Mouse (Mus musculus) embryonic facial prominence, embryonic 13.5 days (tissue): ENCODE results near the gene 4933412E24Rik. TPM values are rescaled to one million over a fixed set of nuclear protein-coding genes. Genes with fewer than 3 reads are reported as not detected.

Experiments
- ATAC-seq: fragments of 200-750 bp; cut with Nextera tagmentation; 2 replicates; pipeline ENCODE4 v1.8.0; 2017; ENCODE audit warnings: low read depth; ENCODE audit not compliant: insufficient number of reproducible peaks, insufficient read depth, low FRiP score, low TSS enrichment
- H3K27ac ChIP-seq: fragments of 300-500 bp; sonication (generic); 2 replicates; pipeline ENCODE4 v1.5.1; 2015; ENCODE audit warnings: moderate library complexity, mild to moderate bottlenecking, inconsistent platforms
- H3K27me3 ChIP-seq: fragments of 300-500 bp; sonication (generic); 2 replicates; pipeline ENCODE4 v1.6.1; 2015; ENCODE audit warnings: mild to moderate bottlenecking, inconsistent platforms
- H3K36me3 ChIP-seq: fragments of 300-500 bp; sonication (generic); 2 replicates; pipeline ENCODE4 v1.6.1; 2015; ENCODE audit warnings: mild to moderate bottlenecking, inconsistent platforms
- H3K4me1 ChIP-seq: fragments of 300-500 bp; sonication (generic); 2 replicates; pipeline ENCODE4 v1.6.1; 2015; ENCODE audit warnings: inconsistent platforms
- H3K4me2 ChIP-seq: fragments of 300-500 bp; sonication (generic); 2 replicates; pipeline ENCODE4 v1.6.1; 2015; ENCODE audit warnings: moderate library complexity, mild to moderate bottlenecking, inconsistent platforms
- H3K4me3 ChIP-seq: fragments of 300-500 bp; sonication (generic); 2 replicates; pipeline ENCODE4 v1.5.1; 2015; ENCODE audit warnings: mild to moderate bottlenecking, inconsistent platforms
- H3K9ac ChIP-seq: fragments of 300-500 bp; sonication (generic); 2 replicates; pipeline ENCODE4 v1.6.1; 2015; ENCODE audit warnings: mild to moderate bottlenecking, inconsistent platforms
- H3K9me3 ChIP-seq: fragments of 300-500 bp; sonication (generic); 2 replicates; pipeline ENCODE4 v1.6.1; 2016; ENCODE audit warnings: inconsistent platforms
- WGBS: fragments of 180-500 bp; shearing (Covaris S2); methylation state at CpG from one replicate; pipeline ENCODE4 v1.1.7; 2015; ENCODE audit warnings: mixed read lengths; 5-methylcytosine and 5-hydroxymethylcytosine counted together
- polyA plus RNA-seq: library from polyadenylated mRNA; unstranded; fragments of >200 nt; fragmentation: Nextera tagmentation; extraction: Ambion mirVana; gene quantifications from 2 replicates; pipeline ENCODE4 v1.2.1, GENCODE M21; 2015

The 4933412E24Rik gene
- not detected in 2 replicates for polyA plus RNA-seq

- H3K4me2 ChIP-seq = no peak within 1 kb of the TSS
- no peaks in the 10 kb centered on the region for H3K27me3 ChIP-seq
- no peaks in the 10 kb centered on the region for H3K36me3 ChIP-seq
- H3K4me3 ChIP-seq = no peak within 1 kb of the TSS
- H3K9ac ChIP-seq = no peak within 1 kb of the TSS
- ATAC-seq = no peak
- H3K27ac ChIP-seq = no peak within 1 kb of the TSS
- no peaks in the 10 kb centered on the region for H3K4me1 ChIP-seq
- WGBS = 90% methylated on average over 7 of the region's 7 CpGs
- H3K9me3 ChIP-seq = no peaks in the 10 kb centered on the region
Observed at GRCm38 (mm10) chr15:60016513-60016912, at the start of gene 4933412E24Rik. TSS of gene 4933412E24Rik (minus strand) at chr15:60016613.

DNA sequence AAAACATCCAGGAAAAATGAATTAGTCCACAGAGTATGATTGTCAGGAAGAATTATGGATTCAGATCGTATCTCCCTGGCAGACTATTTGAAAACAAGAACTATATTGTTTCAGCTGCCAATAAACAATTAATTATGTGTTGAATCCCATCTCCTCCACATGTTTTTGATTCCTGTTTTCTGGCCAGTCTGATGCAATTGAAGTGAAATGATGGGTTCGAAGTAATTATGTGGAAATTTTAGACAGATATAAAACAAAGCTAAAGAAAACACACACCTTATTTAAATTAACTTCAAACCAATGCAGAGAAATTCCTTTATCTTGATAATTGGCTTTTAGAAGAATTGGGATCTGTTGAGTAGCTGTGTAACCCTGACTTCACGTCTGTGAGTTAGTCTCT is 14.3 kb upstream of the 4933412E24Rik start:
- Histone ChIP-seq H3K4me1 (no peaks in the 10 kb centered on the region; the same call in 1 of the 2 replicates), H3K27ac (no peak overlapping the region), H3K4me3 (no peak overlapping the region), H3K9me3 (no peaks in the 10 kb centered on the region), H3K27me3 (no peaks in the 10 kb centered on the region), H3K4me2 (no peak overlapping the region), H3K36me3 (no peaks in the 10 kb centered on the region), H3K9ac (no peak overlapping the region)
- WGBS = 46% methylated on average over 3 of the region's 3 CpGs
- no peak for ATAC-seq

GRCm38 (mm10) chr15:60021256-60021655 is 4.8 kb upstream of the 4933412E24Rik start:
- H3K36me3 ChIP-seq = no peaks in the 10 kb centered on the region
- no peak overlapping the region for H3K4me2 ChIP-seq
- H3K4me1 ChIP-seq = no peaks in the 10 kb centered on the region
- H3K9me3 ChIP-seq = no peaks in the 10 kb centered on the region
- WGBS = 51% methylated on average over 3 of the region's 3 CpGs
- no peak for ATAC-seq
- no peak overlapping the region for H3K27ac ChIP-seq
- no peak overlapping the region for H3K4me3 ChIP-seq
- H3K27me3 ChIP-seq = no peaks in the 10 kb centered on the region
- H3K9ac ChIP-seq = no peak overlapping the region

DNA sequence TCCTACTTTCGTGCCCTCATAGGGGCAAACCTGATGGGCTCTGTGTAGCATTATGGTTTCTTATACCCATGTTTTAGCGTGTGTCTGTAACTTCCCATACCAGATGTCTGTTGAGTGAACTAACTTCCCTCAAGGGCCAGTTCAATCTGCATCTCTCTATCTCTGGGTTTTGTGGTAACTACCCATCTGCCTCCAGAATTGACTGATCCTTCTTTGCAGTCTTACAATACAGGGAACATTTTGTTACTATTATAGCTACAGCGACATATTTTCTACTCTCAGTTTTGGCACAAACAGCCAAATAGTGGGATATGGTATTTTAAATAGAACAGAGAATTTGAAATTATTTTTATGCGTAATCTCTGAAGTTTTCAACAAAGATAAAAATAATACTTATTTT is 6.2 kb downstream of the 4933412E24Rik start:
- no peak overlapping the region for H3K4me3 ChIP-seq
- no peak for ATAC-seq
- H3K27ac ChIP-seq = no peak overlapping the region
- H3K27me3 ChIP-seq = no peaks in the 10 kb centered on the region
- no peaks in the 10 kb centered on the region for H3K9me3 ChIP-seq
- no peak overlapping the region for H3K4me2 ChIP-seq
- 87% methylated on average over 4 of the region's 4 CpGs for WGBS
- H3K36me3 ChIP-seq = no peaks in the 10 kb centered on the region
- H3K4me1 ChIP-seq = no peaks in the 10 kb centered on the region
- no peak overlapping the region for H3K9ac ChIP-seq

- H3K4me2 ChIP-seq = no peak overlapping the region
- H3K27me3 ChIP-seq = no peaks in the 10 kb centered on the region
- H3K36me3 ChIP-seq = no peaks in the 10 kb centered on the region
- H3K4me1 ChIP-seq = no peaks in the 10 kb centered on the region
- H3K27ac ChIP-seq = no peak overlapping the region
- no peak for ATAC-seq
- H3K9me3 ChIP-seq = no peaks in the 10 kb centered on the region
- no peak overlapping the region for H3K4me3 ChIP-seq
- WGBS = 64% methylated on average over 3 of the region's 3 CpGs
- no peak overlapping the region for H3K9ac ChIP-seq
Observed at GRCm38 (mm10) chr15:60009610-60010009, 6.8 kb downstream of the 4933412E24Rik start.

DNA sequence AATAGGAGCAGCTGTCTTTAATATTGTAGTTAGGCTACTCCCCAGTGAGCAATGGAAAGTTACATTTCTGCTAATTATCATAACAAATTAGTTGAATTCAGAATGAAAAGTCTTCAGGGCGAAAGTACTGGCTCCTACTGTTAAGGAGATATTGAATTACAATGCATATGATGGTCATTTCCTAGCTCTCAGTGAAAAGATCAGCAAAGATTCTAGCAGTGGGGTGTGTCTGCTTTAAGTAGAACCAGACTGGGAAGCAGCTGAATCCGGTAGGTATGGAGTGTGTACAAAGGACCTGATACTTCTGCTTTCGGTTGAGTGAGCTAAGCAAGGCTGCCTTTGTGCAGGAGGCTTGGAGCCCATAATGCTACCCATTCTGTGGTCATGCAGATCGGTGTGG is 32.6 kb downstream of the 4933412E24Rik start:
- no peaks in the 10 kb centered on the region for H3K36me3 ChIP-seq
- H3K9ac ChIP-seq = no peak overlapping the region
- WGBS = 19% methylated on average over 4 of the region's 4 CpGs
- H3K4me3 ChIP-seq = no peak overlapping the region
- peaks cover 9% of the 10 kb centered on the region; the same call in 1 of the 2 replicates for H3K27me3 ChIP-seq
- no peaks in the 10 kb centered on the region for H3K9me3 ChIP-seq
- no peak overlapping the region for H3K27ac ChIP-seq
- no peak for ATAC-seq
- no peak overlapping the region for H3K4me2 ChIP-seq
- peaks cover 7% of the 10 kb centered on the region for H3K4me1 ChIP-seq

DNA sequence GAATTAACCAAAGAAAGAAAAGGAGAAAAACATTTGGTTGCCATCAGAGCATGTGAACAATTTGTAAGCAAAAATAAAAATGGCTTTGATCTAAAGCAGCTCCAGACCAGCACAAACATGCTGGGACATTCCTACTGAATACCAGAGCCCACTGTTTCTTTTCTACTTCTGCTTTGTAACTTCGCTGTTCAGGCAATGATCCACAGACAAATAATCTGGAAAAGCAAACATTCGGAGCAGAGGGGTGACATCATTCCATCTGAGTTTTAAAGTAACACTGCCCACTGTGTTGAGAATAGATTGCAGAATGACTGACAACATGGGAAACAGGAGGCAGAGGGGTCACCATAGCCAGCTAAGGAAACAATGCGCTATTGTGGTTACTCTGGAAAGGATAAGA is 41.1 kb downstream of the 4933412E24Rik start:
- Histone ChIP-seq H3K27me3 (peaks cover 2% of the 10 kb centered on the region; the same call in 1 of the 2 replicates), H3K27ac (no peak overlapping the region), H3K4me1 (peaks cover 9% of the 10 kb centered on the region; the same call in 1 of the 2 replicates), H3K4me3 (no peak overlapping the region), H3K9ac (no peak overlapping the region), H3K36me3 (no peaks in the 10 kb centered on the region), H3K4me2 (no peak overlapping the region), H3K9me3 (no peaks in the 10 kb centered on the region)
- ATAC-seq = no peak
- WGBS = 14% methylated on average over 3 of the region's 3 CpGs

DNA sequence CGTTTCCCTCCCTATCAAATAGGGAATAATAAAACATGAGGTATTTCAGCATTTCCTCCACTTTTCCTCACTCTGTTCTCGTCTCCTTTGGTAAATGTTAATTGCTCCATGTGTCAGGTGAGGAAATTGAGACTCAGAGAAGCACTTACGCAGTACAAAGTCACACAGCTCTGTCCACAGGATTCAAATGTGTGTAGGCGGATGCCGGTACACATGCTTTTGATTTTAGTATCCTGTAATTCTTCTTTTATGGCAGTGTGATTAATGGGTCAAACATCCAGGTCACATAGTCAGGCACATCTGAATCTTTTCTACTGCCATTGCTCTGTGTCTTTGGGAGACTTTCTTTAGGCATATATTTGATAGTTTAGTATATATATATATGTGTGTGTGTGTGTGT is 41.8 kb downstream of the 4933412E24Rik start:
- H3K4me2 ChIP-seq = no peak overlapping the region
- no peak overlapping the region for H3K9ac ChIP-seq
- no peak overlapping the region for H3K27ac ChIP-seq
- no peak overlapping the region for H3K4me3 ChIP-seq
- ATAC-seq = no peak
- WGBS = 31% methylated on average over 5 of the region's 5 CpGs
- peaks cover 9% of the 10 kb centered on the region; the same call in 1 of the 2 replicates for H3K4me1 ChIP-seq
- H3K9me3 ChIP-seq = no peaks in the 10 kb centered on the region
- H3K27me3 ChIP-seq = no peaks in the 10 kb centered on the region
- no peaks in the 10 kb centered on the region for H3K36me3 ChIP-seq

DNA sequence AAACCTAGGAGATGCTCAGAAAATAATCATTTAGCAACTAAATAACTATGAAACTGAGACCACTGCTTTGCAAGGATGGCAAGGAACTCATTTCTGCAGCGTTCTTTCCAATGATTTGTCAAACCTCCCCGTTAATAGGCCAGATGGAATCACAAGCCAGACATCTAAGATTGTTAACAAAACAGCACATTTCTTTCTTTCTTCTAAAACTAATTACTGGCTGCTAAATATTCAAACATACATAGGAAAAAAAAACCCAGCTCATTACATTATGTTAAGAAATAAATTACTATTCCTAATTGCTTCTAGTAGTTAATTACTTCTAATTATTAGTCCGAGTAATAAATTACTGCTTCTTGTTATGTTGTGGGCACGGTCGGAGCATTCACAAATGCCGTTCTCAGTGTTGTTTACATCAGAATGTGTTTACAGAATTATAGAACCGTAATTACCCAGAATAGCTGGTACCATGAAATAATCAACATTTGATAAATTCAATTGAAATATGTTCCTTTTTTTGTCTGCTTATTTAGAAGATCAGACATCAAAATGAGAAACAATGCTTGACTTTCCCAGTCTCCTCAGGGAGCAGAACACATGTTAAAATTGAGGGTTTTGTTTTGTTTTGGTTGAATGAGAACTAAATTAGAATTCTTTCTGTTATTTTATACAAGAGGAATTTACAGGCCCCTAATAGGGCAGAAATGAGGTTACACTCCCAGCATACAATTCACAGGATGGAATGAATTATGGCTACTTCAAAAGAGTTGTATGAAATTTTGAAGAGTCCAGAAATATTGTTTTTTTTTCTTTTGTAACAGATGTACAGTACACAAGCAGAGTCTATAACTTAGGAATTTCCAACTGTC is 42.5 kb downstream of the 4933412E24Rik start:
- ATAC-seq = no peak
- Histone ChIP-seq H3K9me3 (no peaks in the 10 kb centered on the region), H3K27me3 (no peaks in the 10 kb centered on the region), H3K27ac (no peak overlapping the region), H3K9ac (no peak overlapping the region), H3K4me3 (no peak overlapping the region), H3K4me1 (peaks cover 9% of the 10 kb centered on the region; the same call in 1 of the 2 replicates), H3K4me2 (no peak overlapping the region), H3K36me3 (no peaks in the 10 kb centered on the region)
- 44% methylated on average over 7 of the region's 7 CpGs for WGBS
